Mouse (Mus musculus) olfactory bulb, adult 2 months (tissue): Measurements from ENCODE around the gene Map4k2. TPM values are rescaled to one million over a fixed set of nuclear protein-coding genes. Genes with fewer than 3 reads are reported as not detected.

Experiments
- H3K27ac ChIP-seq: fragments of 200-500 bp; 2 replicates; pipeline ENCODE4 v1.5.1; 2012; ENCODE audit warnings: low read depth, low read length; ENCODE audit not compliant: insufficient read depth
- H3K4me1 ChIP-seq: fragments of 200-500 bp; 2 replicates; pipeline ENCODE4 v1.6.1; 2012; ENCODE audit warnings: low read length; ENCODE audit not compliant: control insufficient read depth, insufficient read depth
- H3K4me3 ChIP-seq: fragments of 200-500 bp; 2 replicates; pipeline ENCODE4 v1.5.1; 2012; ENCODE audit warnings: mild to moderate bottlenecking, low read depth, low read length, moderate library complexity; ENCODE audit not compliant: insufficient read depth
- CTCF ChIP-seq: fragments of 200-500 bp; IDR thresholded peaks from 2 replicates; pipeline ENCODE4 v1.5.1; 2012; ENCODE audit warnings: low read depth, mild to moderate bottlenecking, low read length, moderate library complexity; ENCODE audit not compliant: insufficient read depth
- POLR2A ChIP-seq: fragments of 200-500 bp; IDR thresholded peaks from 2 replicates; pipeline ENCODE4 v1.6.1; 2012; ENCODE audit warnings: mild to moderate bottlenecking, low read depth, low read length, moderate library complexity; ENCODE audit not compliant: insufficient read depth
- WGBS: fragments of 180-500 bp; shearing (Covaris S2); methylation state at CpG from one replicate; pipeline ENCODE4 v1.1.7; 2018; 5-methylcytosine and 5-hydroxymethylcytosine counted together
- polyA plus RNA-seq: library from polyadenylated mRNA; stranded (reverse); fragments of >200 nt; gene quantifications from 2 replicates; pipeline ENCODE4 v1.2.4, GENCODE M21; 2012; ENCODE audit warnings: low replicate concordance; ENCODE audit not compliant: missing spikeins, insufficient read depth, insufficient read length

Map4k2 gene
- polyA plus RNA-seq, 1 experiment = 158 TPM

DNA sequence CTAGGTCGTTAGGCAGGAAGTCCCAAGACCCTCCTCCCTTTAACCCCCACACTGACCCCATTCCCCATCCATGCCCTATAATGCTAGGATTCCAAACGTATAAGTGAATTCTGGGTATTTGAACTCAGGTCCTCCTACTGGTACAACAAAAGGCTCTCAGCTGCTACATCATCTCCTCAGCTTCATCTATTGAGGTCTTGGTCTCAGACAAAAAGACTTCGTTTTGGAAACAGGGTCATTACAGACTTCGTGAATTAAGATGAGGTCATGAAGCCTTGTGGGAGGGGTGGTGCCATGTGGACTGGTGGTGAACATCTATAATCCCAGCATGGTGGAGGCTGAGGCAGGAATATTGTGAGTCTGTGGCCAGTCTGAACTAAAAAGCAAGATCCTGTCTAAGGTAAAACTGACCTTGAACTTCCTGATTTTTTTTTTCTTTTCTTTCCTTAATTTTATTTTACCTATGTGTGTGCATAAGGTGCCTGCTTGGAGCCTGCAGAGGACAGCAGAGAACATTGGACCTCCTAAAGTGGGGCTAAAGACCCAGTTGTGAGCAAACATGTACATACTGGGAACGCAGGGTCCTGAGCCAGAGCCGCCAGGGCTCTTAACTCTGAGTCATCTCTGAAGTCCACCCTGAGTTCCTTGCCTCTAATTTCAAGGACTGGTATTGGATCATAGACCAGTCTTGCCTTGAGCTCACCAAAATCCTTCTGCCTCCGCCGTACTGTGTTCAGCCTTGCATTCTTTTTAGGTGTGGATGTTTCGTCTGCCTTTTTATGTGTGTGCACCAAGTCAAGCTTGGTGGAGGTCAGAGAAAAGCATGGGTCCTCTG is 7.0 kb upstream of the Map4k2 start:
- 58% methylated on average over 9 of the region's 9 CpGs for WGBS
- 0 out of 2 replicates have a peak, but pooled peaks have one; percentile 3 for TF ChIP-seq POLR2A
- TF ChIP-seq CTCF = no peak
- peaks cover 24% of the 10 kb centered on the region for H3K4me1 ChIP-seq
- H3K27ac ChIP-seq = peak overlapping the region; percentile 49; the same call in 1 of the 2 replicates
- no peak overlapping the region for H3K4me3 ChIP-seq

DNA sequence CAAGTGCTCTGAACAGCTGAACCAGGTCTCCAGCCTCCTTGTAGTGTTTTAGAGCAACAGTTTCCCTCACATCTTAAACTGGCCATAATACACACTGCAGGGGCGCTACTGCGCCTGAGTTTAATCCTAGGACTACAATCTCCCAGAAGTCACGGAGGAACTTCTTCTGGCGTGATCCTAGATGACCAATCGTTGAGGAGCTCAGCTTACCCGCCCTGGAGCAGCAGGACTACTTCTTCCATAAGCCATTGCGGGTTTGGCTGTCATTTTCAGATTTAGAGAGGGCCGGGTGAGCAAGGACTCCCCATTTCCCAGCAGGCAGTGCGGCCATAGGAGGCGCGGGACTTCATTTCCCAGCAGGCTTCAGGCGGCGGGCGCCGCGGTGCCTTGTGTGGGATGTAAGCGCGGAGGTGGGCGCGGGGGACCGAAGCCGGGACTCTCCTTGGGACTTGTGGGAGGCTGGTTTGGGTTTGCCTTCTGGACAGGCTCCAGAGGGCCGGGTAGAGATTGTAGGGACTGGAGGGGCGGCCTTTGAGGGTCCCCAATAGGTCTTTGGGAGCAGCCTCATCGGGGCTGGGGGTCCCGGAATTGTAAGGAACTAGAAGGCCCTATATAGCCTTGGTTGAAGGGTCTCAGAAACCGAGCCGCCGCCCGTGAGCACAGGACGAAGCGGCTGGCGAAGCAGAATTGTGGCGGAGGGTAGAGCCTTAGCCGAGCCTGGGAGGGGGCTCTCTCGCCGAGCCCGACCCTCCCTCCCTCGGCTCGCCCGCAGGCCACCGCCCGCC is 6.1 kb upstream of the Map4k2 start, which contains the start of gene Men1:
Gene Men1, plus strand, starts transcription at position 307 of the 785 bp plus-strand sequence.
- TF ChIP-seq POLR2A (peak; percentile 36; the same call in 1 of the 2 replicates), CTCF (no peak)
- peak within 1 kb of the TSS; percentile 49 for H3K27ac ChIP-seq
- H3K4me1 ChIP-seq = peaks cover 26% of the 10 kb centered on the region
- WGBS = under 1% methylated on average over 43 of the region's 43 CpGs
- H3K4me3 ChIP-seq = peak within 1 kb of the TSS; percentile 78

DNA sequence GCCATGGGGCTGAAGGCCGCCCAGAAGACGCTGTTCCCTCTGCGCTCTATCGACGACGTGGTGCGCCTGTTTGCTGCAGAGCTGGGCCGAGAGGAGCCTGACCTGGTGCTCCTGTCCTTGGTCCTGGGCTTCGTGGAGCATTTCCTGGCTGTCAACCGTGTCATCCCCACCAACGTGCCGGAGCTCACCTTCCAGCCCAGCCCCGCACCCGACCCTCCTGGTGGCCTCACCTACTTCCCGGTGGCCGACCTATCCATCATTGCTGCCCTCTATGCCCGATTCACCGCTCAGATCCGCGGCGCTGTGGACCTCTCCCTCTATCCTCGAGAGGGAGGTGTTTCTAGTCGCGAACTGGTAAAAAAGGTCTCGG is 5.5 kb upstream of the Map4k2 start:
- Histone ChIP-seq H3K4me3 (peak overlapping the region; percentile 78), H3K4me1 (peaks cover 27% of the 10 kb centered on the region), H3K27ac (peak overlapping the region; percentile 1; the same call in 1 of the 2 replicates)
- WGBS = under 1% methylated on average over 25 of the region's 25 CpGs
- TF ChIP-seq POLR2A = no peak
- no peak for TF ChIP-seq CTCF

DNA sequence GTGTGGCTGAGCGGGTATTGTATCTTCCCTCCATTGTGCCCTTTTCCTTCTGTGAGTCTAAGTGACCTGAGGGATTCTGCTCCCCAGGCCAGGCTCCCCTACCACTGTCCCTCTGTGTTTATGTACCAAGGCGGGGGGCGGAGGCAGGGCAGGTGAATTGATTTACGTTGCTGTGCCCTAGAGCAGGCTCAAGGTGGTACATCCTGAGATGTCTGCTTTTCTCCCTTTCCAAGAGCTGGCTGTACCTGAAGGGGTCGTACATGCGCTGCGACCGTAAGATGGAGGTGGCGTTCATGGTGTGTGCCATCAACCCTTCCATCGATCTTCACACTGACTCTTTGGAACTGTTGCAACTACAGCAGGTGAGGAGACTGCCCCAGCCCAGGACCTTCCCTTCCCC is 4.0 kb upstream of the Map4k2 start:
- H3K4me3 ChIP-seq = no peak overlapping the region
- peaks cover 34% of the 10 kb centered on the region for H3K4me1 ChIP-seq
- 95% methylated on average over 10 of the region's 10 CpGs for WGBS
- no peak for TF ChIP-seq CTCF
- TF ChIP-seq POLR2A = no peak
- no peak overlapping the region for H3K27ac ChIP-seq

DNA sequence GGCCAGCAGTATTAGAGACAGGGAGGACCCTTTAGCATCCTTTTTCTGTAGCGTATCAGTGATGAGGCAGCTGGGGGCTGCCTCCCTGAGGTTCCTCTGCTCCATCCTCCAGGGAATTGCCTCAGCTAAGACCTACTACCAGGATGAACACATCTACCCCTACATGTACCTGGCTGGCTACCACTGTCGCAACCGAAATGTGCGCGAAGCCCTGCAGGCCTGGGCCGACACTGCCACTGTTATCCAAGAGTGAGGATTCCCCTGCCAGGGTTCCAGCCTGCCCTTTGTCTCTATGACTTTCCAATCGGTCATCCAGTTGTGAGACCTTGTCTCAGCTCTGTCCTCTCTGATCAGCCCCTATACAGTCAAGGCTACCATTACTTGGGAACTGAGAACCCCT is 2.8 kb upstream of the Map4k2 start:
- Histone ChIP-seq H3K27ac (no peak overlapping the region), H3K4me3 (no peak overlapping the region), H3K4me1 (peaks cover 40% of the 10 kb centered on the region)
- WGBS = 92% methylated on average over 7 of the region's 7 CpGs
- TF ChIP-seq POLR2A (no peak), CTCF (no peak)

DNA sequence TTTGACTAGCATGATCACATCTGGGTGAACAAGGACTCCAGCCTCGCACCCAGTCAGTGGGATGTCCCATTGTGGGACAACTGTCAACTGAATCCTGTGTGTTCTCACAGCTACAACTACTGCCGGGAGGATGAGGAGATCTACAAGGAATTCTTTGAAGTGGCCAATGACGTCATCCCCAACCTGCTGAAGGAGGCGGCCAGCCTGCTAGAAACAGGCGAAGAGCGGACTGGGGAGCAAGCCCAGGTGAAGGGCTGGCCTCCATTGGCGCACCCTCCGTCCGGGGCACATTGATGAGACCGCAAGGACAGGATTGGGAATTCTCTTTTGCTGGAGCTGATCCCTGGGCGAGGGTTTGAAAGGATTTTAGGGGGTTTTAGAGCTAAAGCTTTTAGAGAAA is 2.2 kb upstream of the Map4k2 start:
- Histone ChIP-seq H3K4me1 (peaks cover 43% of the 10 kb centered on the region), H3K27ac (no peak overlapping the region), H3K4me3 (no peak overlapping the region)
- TF ChIP-seq POLR2A (no peak), CTCF (no peak)
- 90% methylated on average over 11 of the region's 11 CpGs for WGBS

DNA sequence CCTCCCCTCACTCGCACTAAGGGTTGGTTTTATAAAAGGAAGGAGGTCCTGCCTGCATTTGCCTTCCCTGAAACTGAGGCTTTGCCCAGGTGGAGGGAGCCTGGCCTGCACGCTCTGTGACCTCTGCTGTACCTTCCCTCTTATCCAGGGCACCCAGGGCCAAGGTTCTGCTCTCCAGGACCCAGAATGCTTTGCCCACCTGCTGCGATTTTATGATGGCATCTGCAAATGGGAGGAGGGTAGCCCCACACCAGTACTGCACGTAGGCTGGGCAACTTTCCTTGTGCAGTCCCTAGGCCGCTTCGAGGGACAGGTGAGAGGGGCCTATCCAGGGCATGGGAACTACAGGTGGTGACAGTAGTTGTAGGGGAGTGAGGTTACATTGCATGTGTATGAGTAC is 1.7 kb upstream of the Map4k2 start:
- Histone ChIP-seq H3K4me3 (no peak overlapping the region), H3K4me1 (peaks cover 42% of the 10 kb centered on the region), H3K27ac (no peak overlapping the region)
- TF ChIP-seq POLR2A = no peak
- no peak for TF ChIP-seq CTCF
- 96% methylated on average over 6 of the region's 6 CpGs for WGBS

DNA sequence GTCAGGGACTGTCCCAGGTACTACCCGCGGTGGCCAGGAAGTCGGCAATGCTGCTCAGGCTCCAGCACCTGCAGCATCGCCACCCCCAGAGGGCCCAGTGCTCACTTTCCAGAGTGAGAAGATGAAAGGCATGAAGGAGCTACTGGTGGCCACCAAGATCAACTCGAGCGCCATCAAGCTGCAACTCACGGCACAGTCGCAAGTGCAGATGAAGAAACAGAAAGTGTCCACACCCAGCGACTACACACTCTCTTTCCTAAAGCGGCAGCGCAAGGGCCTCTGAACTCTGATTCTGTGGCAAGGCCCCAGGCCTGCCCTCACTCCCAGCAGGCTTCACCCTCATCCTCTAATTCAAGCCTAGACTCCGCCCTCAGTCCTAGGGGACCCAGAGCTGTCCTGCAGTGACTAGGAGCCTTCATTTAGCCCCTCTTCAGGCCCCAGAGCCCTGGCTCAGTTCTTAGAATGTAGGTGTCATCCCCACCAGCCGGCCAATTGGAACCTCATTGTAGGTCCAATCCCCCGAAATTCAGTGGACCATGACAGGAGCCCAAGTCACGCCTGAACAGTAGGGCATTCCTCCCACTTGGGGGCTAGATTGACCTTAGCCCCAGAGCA is 938 bp upstream of the Map4k2 start:
- H3K27ac ChIP-seq = peak overlapping the region; percentile 50; the same call in 1 of the 2 replicates
- TF ChIP-seq POLR2A = no peak
- TF ChIP-seq CTCF = no peak
- WGBS = 70% methylated on average over 15 of the region's 15 CpGs
- H3K4me3 ChIP-seq = no peak overlapping the region
- peaks cover 39% of the 10 kb centered on the region for H3K4me1 ChIP-seq
